Mouse (Mus musculus) liver, embryonic 15.5 days (tissue): ENCODE data around the gene Asf1b. TPM values are rescaled to one million over a fixed set of nuclear protein-coding genes. Genes with fewer than 3 reads are reported as not detected.

Source experiments
- ATAC-seq: fragments of 200-750 bp; cut with Nextera tagmentation; 2 replicates; pipeline ENCODE4 v1.8.0; 2017; ENCODE audit warnings: moderate number of reproducible peaks, mild to moderate bottlenecking, moderate library complexity; ENCODE audit not compliant: insufficient read depth
- H3K27ac ChIP-seq: fragments of 300-500 bp; sonication (generic); replicated peaks from 2 replicates; pipeline ENCODE4 v1.5.1; 2015; ENCODE audit warnings: mild to moderate bottlenecking, inconsistent platforms
- H3K27me3 ChIP-seq: fragments of 300-500 bp; sonication (generic); 2 replicates; pipeline ENCODE4 v1.6.1; 2015; ENCODE audit warnings: mild to moderate bottlenecking, inconsistent platforms
- H3K36me3 ChIP-seq: fragments of 300-500 bp; sonication (generic); replicated peaks from 2 replicates; pipeline ENCODE4 v1.6.1; 2015; ENCODE audit warnings: moderate library complexity, mild to moderate bottlenecking, inconsistent platforms
- H3K4me1 ChIP-seq: fragments of 300-500 bp; sonication (generic); replicated peaks from 2 replicates; pipeline ENCODE4 v1.6.1; 2015; ENCODE audit warnings: inconsistent platforms
- H3K4me2 ChIP-seq: fragments of 300-500 bp; sonication (generic); 2 replicates; pipeline ENCODE4 v1.6.1; 2015; ENCODE audit warnings: moderate library complexity, mild to moderate bottlenecking, inconsistent platforms
- H3K4me3 ChIP-seq: fragments of 300-500 bp; sonication (generic); replicated peaks from 2 replicates; pipeline ENCODE4 v1.5.1; 2015; ENCODE audit warnings: mild to moderate bottlenecking, inconsistent platforms
- H3K9ac ChIP-seq: fragments of 300-500 bp; sonication (generic); 2 replicates; pipeline ENCODE4 v1.6.1; 2015; ENCODE audit warnings: moderate library complexity, mild to moderate bottlenecking, inconsistent platforms
- H3K9me3 ChIP-seq: fragments of 300-500 bp; sonication (generic); replicated peaks from 2 replicates; pipeline ENCODE4 v1.6.1; 2016; ENCODE audit warnings: inconsistent platforms
- WGBS: fragments of 180-500 bp; shearing (Covaris S2); methylation state at CpG from one replicate; pipeline ENCODE4 v1.1.7; 2015; ENCODE audit warnings: mixed read lengths; ENCODE audit not compliant: insufficient replicate concordance; 5-methylcytosine and 5-hydroxymethylcytosine counted together
- polyA plus RNA-seq: library from polyadenylated mRNA; unstranded; fragments of >200 nt; fragmentation: Nextera tagmentation; extraction: Ambion mirVana; gene quantifications from 2 replicates; pipeline ENCODE4 v1.2.1, GENCODE M21; 2015

Gene Asf1b
- polyA plus RNA-seq, 1 experiment from 2014 or later: 118 TPM

DNA sequence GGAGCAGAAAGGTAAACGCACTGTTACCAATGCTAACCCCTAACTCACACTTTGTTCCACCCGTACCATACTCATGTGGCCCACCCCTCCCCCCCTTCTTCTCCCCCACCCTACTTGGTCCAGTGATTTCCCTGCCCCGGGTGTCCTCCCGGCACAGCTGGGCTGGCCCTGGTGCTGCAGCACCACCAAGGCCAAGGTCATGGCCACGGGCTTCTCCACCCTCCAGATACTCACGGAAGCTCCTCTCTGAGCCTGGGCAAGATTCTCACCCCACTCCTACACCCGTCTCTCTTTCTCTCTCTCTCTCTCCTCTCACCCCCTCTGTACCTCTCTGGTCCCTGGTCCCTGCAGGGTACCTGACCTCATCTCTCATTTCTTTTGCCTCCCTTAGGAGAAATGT, 29.0 kb upstream of the Asf1b start:
- H3K27me3 ChIP-seq: no peaks in the 10 kb centered on the region
- H3K4me1 ChIP-seq: no peaks in the 10 kb centered on the region
- ATAC-seq: no peak
- no peak overlapping the region for H3K27ac ChIP-seq
- no peak overlapping the region for H3K4me3 ChIP-seq
- no peak overlapping the region for H3K9ac ChIP-seq
- H3K36me3 ChIP-seq: no peaks in the 10 kb centered on the region
- H3K9me3 ChIP-seq: no peaks in the 10 kb centered on the region
- 71% methylated on average over 7 of the region's 7 CpGs for WGBS
- H3K4me2 ChIP-seq: no peak overlapping the region

- Histone ChIP-seq H3K4me2 (no peak overlapping the region), H3K36me3 (peaks cover 3% of the 10 kb centered on the region; the same call in 1 of the 2 replicates), H3K9ac (no peak overlapping the region), H3K9me3 (no peaks in the 10 kb centered on the region), H3K27me3 (no peaks in the 10 kb centered on the region), H3K27ac (no peak overlapping the region), H3K4me1 (no peaks in the 10 kb centered on the region), H3K4me3 (no peak overlapping the region)
- no peak for ATAC-seq
- 55% methylated on average over 5 of the region's 5 CpGs for WGBS
Measured at GRCm38 (mm10) chr8:83934222-83934621, 21.1 kb upstream of the Asf1b start.

- H3K9me3 ChIP-seq: no peaks in the 10 kb centered on the region
- no peak overlapping the region for H3K9ac ChIP-seq
- no peaks in the 10 kb centered on the region for H3K4me1 ChIP-seq
- no peak overlapping the region for H3K4me3 ChIP-seq
- no peak overlapping the region for H3K4me2 ChIP-seq
- no peaks in the 10 kb centered on the region for H3K27me3 ChIP-seq
- H3K36me3 ChIP-seq: peaks cover 3% of the 10 kb centered on the region; the same call in 1 of the 2 replicates
- H3K27ac ChIP-seq: no peak overlapping the region
- no peak for ATAC-seq
- 47% methylated on average over 2 of the region's 2 CpGs for WGBS
Measured at GRCm38 (mm10) chr8:83934994-83935393, 20.3 kb upstream of the Asf1b start.

DNA sequence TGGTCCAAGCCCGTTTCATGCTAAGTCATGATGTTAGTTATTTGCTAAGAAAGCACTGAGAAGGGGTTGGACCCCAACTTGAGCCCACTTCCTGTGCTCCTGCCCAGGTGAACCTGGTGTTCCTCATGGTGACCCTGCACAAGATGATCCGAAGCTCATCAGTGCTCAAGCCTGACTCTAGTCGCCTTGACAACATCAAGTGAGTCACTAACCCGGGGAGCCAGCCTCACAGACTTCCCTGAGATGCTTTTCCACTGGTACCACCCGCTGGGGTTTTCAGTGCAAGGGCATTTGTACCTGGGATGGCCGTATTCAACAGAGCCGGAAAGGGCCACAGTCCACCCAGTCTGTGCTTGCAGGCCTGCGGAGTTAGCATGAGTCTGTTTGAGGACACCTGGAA, 19.9 kb upstream of the Asf1b start:
- no peak overlapping the region for H3K9ac ChIP-seq
- H3K4me1 ChIP-seq: no peaks in the 10 kb centered on the region
- 71% methylated on average over 8 of the region's 8 CpGs for WGBS
- ATAC-seq: no peak
- no peak overlapping the region for H3K4me3 ChIP-seq
- no peaks in the 10 kb centered on the region for H3K27me3 ChIP-seq
- no peak overlapping the region for H3K4me2 ChIP-seq
- peaks cover 3% of the 10 kb centered on the region; the same call in 1 of the 2 replicates for H3K36me3 ChIP-seq
- H3K9me3 ChIP-seq: no peaks in the 10 kb centered on the region
- no peak overlapping the region for H3K27ac ChIP-seq

DNA sequence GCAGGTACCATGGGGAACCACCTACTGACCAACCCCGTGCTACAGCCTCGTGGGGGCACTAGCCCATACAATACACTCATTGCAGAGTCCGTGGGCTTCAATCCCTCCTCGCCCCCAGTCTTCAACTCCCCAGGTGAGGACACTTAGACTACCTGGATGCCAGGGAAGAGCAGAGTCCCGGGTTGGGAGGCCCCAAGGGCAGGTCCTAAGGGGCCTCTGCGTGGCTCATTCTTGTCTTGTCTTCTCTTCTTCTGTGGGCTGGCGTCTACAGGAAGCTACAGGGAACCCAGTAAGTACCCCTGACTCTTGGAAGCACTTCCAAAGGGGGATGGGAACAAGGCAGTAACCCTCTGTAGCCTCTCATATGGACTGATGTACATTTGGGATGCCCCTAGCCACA, 17.7 kb upstream of the Asf1b start:
- peaks cover 3% of the 10 kb centered on the region; the same call in 1 of the 2 replicates for H3K36me3 ChIP-seq
- ATAC-seq: no peak
- H3K9ac ChIP-seq: no peak overlapping the region

GRCm38 (mm10) chr8:83938330-83938729, 17.0 kb upstream of the Asf1b start:
- H3K27me3 ChIP-seq: no peaks in the 10 kb centered on the region
- peaks cover 3% of the 10 kb centered on the region; the same call in 1 of the 2 replicates for H3K36me3 ChIP-seq
- H3K27ac ChIP-seq: no peak overlapping the region
- H3K4me2 ChIP-seq: no peak overlapping the region
- 79% methylated on average over 15 of the region's 15 CpGs for WGBS
- H3K9ac ChIP-seq: no peak overlapping the region
- H3K9me3 ChIP-seq: no peaks in the 10 kb centered on the region
- H3K4me3 ChIP-seq: no peak overlapping the region
- ATAC-seq: no peak
- no peaks in the 10 kb centered on the region for H3K4me1 ChIP-seq

More for the DNA sequence above, 17.7 kb upstream of the Asf1b start:
- Histone ChIP-seq H3K27ac (no peak overlapping the region), H3K27me3 (no peaks in the 10 kb centered on the region), H3K4me2 (no peak overlapping the region), H3K4me3 (no peak overlapping the region), H3K4me1 (no peaks in the 10 kb centered on the region), H3K9me3 (no peaks in the 10 kb centered on the region)
- 68% methylated on average over 7 of the region's 7 CpGs for WGBS

GRCm38 (mm10) chr8:83941066-83941677, 14.1 kb upstream of the Asf1b start:
- H3K36me3 ChIP-seq: 0 out of 2 replicates have a peak, but pooled peaks cover 3% of the 10 kb centered on the region
- no peaks in the 10 kb centered on the region for H3K9me3 ChIP-seq
- ATAC-seq: no peak
- WGBS: 55% methylated on average over 6 of the region's 6 CpGs
- no peak overlapping the region for H3K4me2 ChIP-seq
- H3K4me1 ChIP-seq: no peaks in the 10 kb centered on the region
- no peak overlapping the region for H3K9ac ChIP-seq
- H3K27ac ChIP-seq: no peak overlapping the region
- H3K4me3 ChIP-seq: no peak overlapping the region
- no peaks in the 10 kb centered on the region for H3K27me3 ChIP-seq

DNA sequence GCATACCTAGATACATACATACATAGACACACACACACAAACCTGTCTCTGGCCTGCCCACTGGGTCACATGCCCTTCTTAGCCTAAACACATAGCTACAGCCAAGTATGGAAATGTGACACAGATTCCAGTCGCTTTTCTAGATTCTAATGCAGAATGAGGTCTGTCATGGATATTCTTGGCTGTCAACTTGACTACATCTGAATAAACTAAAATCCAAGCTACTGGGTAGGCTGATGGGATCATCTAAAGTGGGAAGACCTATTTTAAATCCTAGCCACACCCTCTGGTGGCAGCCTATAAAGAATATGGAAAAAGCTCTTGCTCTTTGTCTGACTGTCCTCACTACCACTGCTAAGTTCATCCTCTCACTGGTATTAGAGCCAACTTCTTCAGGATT, 12.9 kb upstream of the Asf1b start:
- Histone ChIP-seq H3K36me3 (0 out of 2 replicates have a peak, but pooled peaks cover 3% of the 10 kb centered on the region), H3K4me1 (no peaks in the 10 kb centered on the region), H3K27me3 (0 out of 2 replicates have a peak, but pooled peaks cover 1% of the 10 kb centered on the region), H3K27ac (no peak overlapping the region), H3K9ac (no peak overlapping the region), H3K4me2 (no peak overlapping the region), H3K9me3 (no peaks in the 10 kb centered on the region), H3K4me3 (no peak overlapping the region)
- 59% methylated on average over 1 of the region's 1 CpGs for WGBS
- ATAC-seq: no peak

GRCm38 (mm10) chr8:83945540-83945939, 9.8 kb upstream of the Asf1b start:
- no peak for ATAC-seq
- H3K4me3 ChIP-seq: no peak overlapping the region
- no peak overlapping the region for H3K4me2 ChIP-seq
- 21% methylated on average over 3 of the region's 3 CpGs for WGBS
- H3K4me1 ChIP-seq: no peaks in the 10 kb centered on the region
- H3K27me3 ChIP-seq: 0 out of 2 replicates have a peak, but pooled peaks cover 6% of the 10 kb centered on the region
- H3K27ac ChIP-seq: no peak overlapping the region
- no peaks in the 10 kb centered on the region for H3K9me3 ChIP-seq
- H3K9ac ChIP-seq: no peak overlapping the region
- no peaks in the 10 kb centered on the region for H3K36me3 ChIP-seq

- peak overlapping the region; percentile 86 for H3K4me2 ChIP-seq
- no peaks in the 10 kb centered on the region for H3K9me3 ChIP-seq
- H3K4me3 ChIP-seq: peak overlapping the region; percentile 85
- peak overlapping the region; percentile 72 for H3K27ac ChIP-seq
- H3K4me1 ChIP-seq: peaks cover 31% of the 10 kb centered on the region
- ATAC-seq: no peak
- no peaks in the 10 kb centered on the region for H3K27me3 ChIP-seq
- 2% methylated on average over 14 of the region's 14 CpGs for WGBS
- peak overlapping the region; percentile 46 for H3K9ac ChIP-seq
- peaks cover 17% of the 10 kb centered on the region for H3K36me3 ChIP-seq
Measured at GRCm38 (mm10) chr8:83954749-83955105, 580 bp upstream of the Asf1b start.

GRCm38 (mm10) chr8:83955958-83956218, 581 bp downstream of the Asf1b start:
- Histone ChIP-seq H3K27ac (peak overlapping the region; percentile 82), H3K4me1 (peaks cover 31% of the 10 kb centered on the region), H3K9me3 (no peaks in the 10 kb centered on the region), H3K4me3 (peak overlapping the region; percentile 85), H3K27me3 (no peaks in the 10 kb centered on the region), H3K9ac (peak overlapping the region; percentile 85), H3K4me2 (peak overlapping the region; percentile 86), H3K36me3 (peaks cover 23% of the 10 kb centered on the region)
- no peak for ATAC-seq
- 2% methylated on average over 15 of the region's 15 CpGs for WGBS

DNA sequence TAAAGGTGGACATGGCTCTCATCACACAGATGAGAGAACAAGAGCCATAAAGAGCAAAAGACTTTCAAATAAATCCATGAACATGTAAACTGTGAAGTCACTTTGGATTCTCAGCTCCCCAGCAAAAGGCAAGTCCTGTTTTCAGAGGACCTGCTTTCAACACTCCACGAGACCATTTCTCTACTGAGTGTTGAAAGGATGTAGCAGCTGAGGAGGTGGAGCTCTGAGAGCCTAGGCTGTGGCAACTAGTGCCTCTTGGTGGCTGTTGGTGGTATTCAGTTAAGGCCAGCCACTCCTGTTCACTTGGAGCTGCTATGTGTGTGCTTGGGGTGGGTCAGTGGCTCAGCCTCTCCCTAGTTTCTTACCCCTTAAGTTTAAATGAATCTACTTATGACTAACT, 1.5 kb downstream of the Asf1b start:
- WGBS: 11% methylated on average over 1 of the region's 1 CpGs
- H3K27ac ChIP-seq: no peak overlapping the region
- no peak for ATAC-seq
- H3K4me3 ChIP-seq: peak overlapping the region; percentile 85
- H3K27me3 ChIP-seq: no peaks in the 10 kb centered on the region
- peaks cover 28% of the 10 kb centered on the region for H3K36me3 ChIP-seq
- H3K9ac ChIP-seq: peak overlapping the region; percentile 85
- no peaks in the 10 kb centered on the region for H3K9me3 ChIP-seq
- H3K4me2 ChIP-seq: peak overlapping the region; percentile 86
- peaks cover 31% of the 10 kb centered on the region for H3K4me1 ChIP-seq
